Mouse (Mus musculus): ENCODE results near the gene Snd1.

- TF ChIP-seq CTCF (IDR thresholded peaks at IDR 0.05; ENCODE audit: low read depth) (no peak), EP300 (IDR thresholded peaks at IDR 0.05; ENCODE audit: low read depth) (no peak)
Measured at GRCm38 (mm10) chr6:28853164-28853563, 378.2 kb downstream of the Snd1 start.

Data from liver, embryonic 14.5 days (tissue).